Mouse (Mus musculus): ENCODE measurements around the gene Faap24. TPM values are rescaled to one million over a fixed set of nuclear protein-coding genes. Genes with fewer than 3 reads are reported as not detected.

The Faap24 gene
- polyA plus RNA-seq, 1 experiment from 2014 or later, result 11.3 TPM

GRCm38 (mm10) chr7:35376623-35377022 lies 20.0 kb downstream of the Faap24 start:
- no peak overlapping the region for H3K4me3 ChIP-seq (ENCODE audit: low read depth, low read length)
- H3K4me1 ChIP-seq (ENCODE audit: control insufficient read depth, insufficient read depth, low read length), result peaks cover 3% of the 10 kb centered on the region; the same call in 1 of the 2 replicates
- H3K9ac ChIP-seq (ENCODE audit: low read depth, low read length), result no peak overlapping the region
- no peaks in the 10 kb centered on the region for H3K27me3 ChIP-seq (replicated peaks; ENCODE audit: control insufficient read depth, insufficient read depth, low read length)
- ATAC-seq (ENCODE audit: low read depth), result no peak
- no peak overlapping the region for H3K4me2 ChIP-seq (ENCODE audit: low read depth, low read length)
- H3K36me3 ChIP-seq (ENCODE audit: control insufficient read depth, insufficient read depth, low read length), result no peaks in the 10 kb centered on the region
- DNase-seq (ENCODE audit: low spot score), result no peak
- H3K27ac ChIP-seq (replicated peaks; ENCODE audit: low read depth, low read length), result no peak overlapping the region
- WGBS, result 87% methylated on average over 9 of the region's 9 CpGs
- H3K9me3 ChIP-seq (ENCODE audit: control insufficient read depth, low read length), result no peaks in the 10 kb centered on the region

GRCm38 (mm10) chr7:35374265-35374664 lies 22.4 kb downstream of the Faap24 start:
- WGBS, result 76% methylated on average over 7 of the region's 7 CpGs
- H3K9me3 ChIP-seq (ENCODE audit: control insufficient read depth, low read length), result peaks cover 3% of the 10 kb centered on the region; the same call in 1 of the 2 replicates

GRCm38 (mm10) chr7:35373146-35373989 lies 23.3 kb downstream of the Faap24 start:
- no peak overlapping the region for H3K27ac ChIP-seq (replicated peaks; ENCODE audit: low read depth, low read length)
- H3K4me2 ChIP-seq (ENCODE audit: low read depth, low read length), result no peak overlapping the region
- no peaks in the 10 kb centered on the region for H3K4me1 ChIP-seq (ENCODE audit: control insufficient read depth, insufficient read depth, low read length)
- DNase-seq (ENCODE audit: low spot score) (peak; percentile 57), ATAC-seq (ENCODE audit: low read depth) (peak; percentile 78)
- no peaks in the 10 kb centered on the region for H3K27me3 ChIP-seq (replicated peaks; ENCODE audit: control insufficient read depth, insufficient read depth, low read length)
- no peak overlapping the region for H3K9ac ChIP-seq (ENCODE audit: low read depth, low read length)
- 63% methylated on average over 16 of the region's 16 CpGs for WGBS
- H3K9me3 ChIP-seq (ENCODE audit: control insufficient read depth, low read length), result peaks cover 11% of the 10 kb centered on the region; the same call in 1 of the 2 replicates
- no peaks in the 10 kb centered on the region for H3K36me3 ChIP-seq (ENCODE audit: control insufficient read depth, insufficient read depth, low read length)
- no peak overlapping the region for H3K4me3 ChIP-seq (ENCODE audit: low read depth, low read length)

More at GRCm38 (mm10) chr7:35374265-35374664, 22.4 kb downstream of the Faap24 start:
- DNase-seq (ENCODE audit: low spot score), result no peak
- Histone ChIP-seq H3K4me2 (ENCODE audit: low read depth, low read length) (no peak overlapping the region), H3K27ac (replicated peaks; ENCODE audit: low read depth, low read length) (no peak overlapping the region), H3K27me3 (replicated peaks; ENCODE audit: control insufficient read depth, insufficient read depth, low read length) (no peaks in the 10 kb centered on the region), H3K4me3 (ENCODE audit: low read depth, low read length) (no peak overlapping the region), H3K9ac (ENCODE audit: low read depth, low read length) (no peak overlapping the region), H3K4me1 (ENCODE audit: control insufficient read depth, insufficient read depth, low read length) (no peaks in the 10 kb centered on the region), H3K36me3 (ENCODE audit: control insufficient read depth, insufficient read depth, low read length) (no peaks in the 10 kb centered on the region)
- ATAC-seq (ENCODE audit: low read depth), result no peak

- ATAC-seq (ENCODE audit: low read depth), result no peak
- Histone ChIP-seq H3K27ac (replicated peaks; ENCODE audit: low read depth, low read length) (no peak overlapping the region), H3K27me3 (replicated peaks; ENCODE audit: control insufficient read depth, insufficient read depth, low read length) (no peaks in the 10 kb centered on the region), H3K4me1 (ENCODE audit: control insufficient read depth, insufficient read depth, low read length) (no peaks in the 10 kb centered on the region), H3K36me3 (ENCODE audit: control insufficient read depth, insufficient read depth, low read length) (no peaks in the 10 kb centered on the region), H3K9ac (ENCODE audit: low read depth, low read length) (no peak overlapping the region), H3K9me3 (ENCODE audit: control insufficient read depth, low read length) (peaks cover 11% of the 10 kb centered on the region; the same call in 1 of the 2 replicates), H3K4me2 (ENCODE audit: low read depth, low read length) (no peak overlapping the region), H3K4me3 (ENCODE audit: low read depth, low read length) (no peak overlapping the region)
- 87% methylated on average over 14 of the region's 14 CpGs for WGBS
- no peak for DNase-seq (ENCODE audit: low spot score)
Observed at GRCm38 (mm10) chr7:35372483-35373017, 24.1 kb downstream of the Faap24 start.

- DNase-seq (ENCODE audit: low spot score) (no peak), ATAC-seq (ENCODE audit: low read depth) (no peak)
- no peak overlapping the region for H3K27ac ChIP-seq (replicated peaks; ENCODE audit: low read depth, low read length)
- no peaks in the 10 kb centered on the region for H3K4me1 ChIP-seq (ENCODE audit: control insufficient read depth, insufficient read depth, low read length)
- H3K9ac ChIP-seq (ENCODE audit: low read depth, low read length), result no peak overlapping the region
- WGBS, result 46% methylated on average over 14 of the region's 14 CpGs
- peaks cover 11% of the 10 kb centered on the region; the same call in 1 of the 2 replicates for H3K9me3 ChIP-seq (ENCODE audit: control insufficient read depth, low read length)
- no peak overlapping the region for H3K4me2 ChIP-seq (ENCODE audit: low read depth, low read length)
- no peak overlapping the region for H3K4me3 ChIP-seq (ENCODE audit: low read depth, low read length)
- H3K36me3 ChIP-seq (ENCODE audit: control insufficient read depth, insufficient read depth, low read length), result no peaks in the 10 kb centered on the region
- no peaks in the 10 kb centered on the region for H3K27me3 ChIP-seq (replicated peaks; ENCODE audit: control insufficient read depth, insufficient read depth, low read length)
Observed at GRCm38 (mm10) chr7:35371096-35371495, 25.5 kb downstream of the Faap24 start.

- Histone ChIP-seq H3K27ac (replicated peaks; ENCODE audit: low read depth, low read length) (no peak overlapping the region), H3K4me3 (ENCODE audit: low read depth, low read length) (no peak overlapping the region), H3K4me1 (ENCODE audit: control insufficient read depth, insufficient read depth, low read length) (no peaks in the 10 kb centered on the region; the same call in 1 of the 2 replicates), H3K9me3 (ENCODE audit: control insufficient read depth, low read length) (peaks cover 11% of the 10 kb centered on the region; the same call in 1 of the 2 replicates), H3K9ac (ENCODE audit: low read depth, low read length) (no peak overlapping the region), H3K4me2 (ENCODE audit: low read depth, low read length) (no peak overlapping the region), H3K27me3 (replicated peaks; ENCODE audit: control insufficient read depth, insufficient read depth, low read length) (no peaks in the 10 kb centered on the region), H3K36me3 (ENCODE audit: control insufficient read depth, insufficient read depth, low read length) (no peaks in the 10 kb centered on the region)
- WGBS, result 42% methylated on average over 12 of the region's 12 CpGs
- DNase-seq (ENCODE audit: low spot score) (peak; percentile 48), ATAC-seq (ENCODE audit: low read depth) (peak; percentile 56; the same call in 1 of the 2 replicates)
Observed at GRCm38 (mm10) chr7:35365161-35365910, 31.3 kb downstream of the Faap24 start.

GRCm38 (mm10) chr7:35362868-35363267 lies 33.8 kb downstream of the Faap24 start:
- no peaks in the 10 kb centered on the region for H3K36me3 ChIP-seq (ENCODE audit: control insufficient read depth, insufficient read depth, low read length)
- H3K9me3 ChIP-seq (ENCODE audit: control insufficient read depth, low read length), result no peaks in the 10 kb centered on the region
- 51% methylated on average over 5 of the region's 5 CpGs for WGBS
- no peak overlapping the region for H3K4me2 ChIP-seq (ENCODE audit: low read depth, low read length)
- ATAC-seq (ENCODE audit: low read depth) (peak; percentile 8; the same call in 1 of the 2 replicates), DNase-seq (ENCODE audit: low spot score) (no peak)
- no peak overlapping the region for H3K9ac ChIP-seq (ENCODE audit: low read depth, low read length)
- no peaks in the 10 kb centered on the region; the same call in 1 of the 2 replicates for H3K4me1 ChIP-seq (ENCODE audit: control insufficient read depth, insufficient read depth, low read length)
- no peak overlapping the region for H3K27ac ChIP-seq (replicated peaks; ENCODE audit: low read depth, low read length)
- no peaks in the 10 kb centered on the region for H3K27me3 ChIP-seq (replicated peaks; ENCODE audit: control insufficient read depth, insufficient read depth, low read length)
- no peak overlapping the region for H3K4me3 ChIP-seq (ENCODE audit: low read depth, low read length)

- Histone ChIP-seq H3K27ac (replicated peaks; ENCODE audit: low read depth, low read length) (no peak overlapping the region), H3K9ac (ENCODE audit: low read depth, low read length) (no peak overlapping the region), H3K27me3 (replicated peaks; ENCODE audit: control insufficient read depth, insufficient read depth, low read length) (no peaks in the 10 kb centered on the region), H3K4me1 (ENCODE audit: control insufficient read depth, insufficient read depth, low read length) (no peaks in the 10 kb centered on the region; the same call in 1 of the 2 replicates), H3K4me3 (ENCODE audit: low read depth, low read length) (no peak overlapping the region), H3K9me3 (ENCODE audit: control insufficient read depth, low read length) (no peaks in the 10 kb centered on the region), H3K4me2 (ENCODE audit: low read depth, low read length) (no peak overlapping the region), H3K36me3 (ENCODE audit: control insufficient read depth, insufficient read depth, low read length) (no peaks in the 10 kb centered on the region)
- DNase-seq (ENCODE audit: low spot score) (no peak), ATAC-seq (ENCODE audit: low read depth) (no peak)
- 60% methylated on average over 5 of the region's 5 CpGs for WGBS
Observed at GRCm38 (mm10) chr7:35362253-35362652, 34.4 kb downstream of the Faap24 start.

Measured in embryonic facial prominence, embryonic 14.5 days (tissue).